Mouse (Mus musculus) MN1 (cell line): ENCODE results near the gene Hinfp.
"Not testable (repeated sequence)": the region's sequence is repeated elsewhere in the genome, so short reads cannot be mapped to it uniquely, and the experiment has no call there.

Experiments used
- DNase-seq: peaks from one replicate; pipeline ENCODE4 v3.0.0-alpha.2; 2016; ENCODE audit warnings: low spot score

Hinfp gene

GRCm38 (mm10) chr9:44332918-44333638 is 27.6 kb upstream of the Hinfp start:
- DNase-seq = no peak

- DNase-seq = no peak
These were observed 25.3 kb upstream of the Hinfp start for GRCm38 (mm10) chr9:44330736-44331135.

- DNase-seq = no peak
These were observed 22.5 kb upstream of the Hinfp start for GRCm38 (mm10) chr9:44327926-44328325.

GRCm38 (mm10) chr9:44327064-44327711 is 21.7 kb upstream of the Hinfp start:
- DNase-seq = no peak

- peak; percentile 89 for DNase-seq
These were observed 21.0 kb upstream of the Hinfp start for GRCm38 (mm10) chr9:44326371-44327063.

- DNase-seq = no peak
These were observed 20.4 kb upstream of the Hinfp start, which contains the start of gene Dpagt1 for GRCm38 (mm10) chr9:44325768-44326370. Dpagt1 (plus strand) TSS chr9:44326019.

- not testable (repeated sequence) for DNase-seq
These were observed 19.7 kb upstream of the Hinfp start for GRCm38 (mm10) chr9:44325032-44325767.

GRCm38 (mm10) chr9:44324147-44324546 is 18.7 kb upstream of the Hinfp start:
- no peak for DNase-seq

- not testable (repeated sequence) for DNase-seq
These were observed 18.2 kb upstream of the Hinfp start for GRCm38 (mm10) chr9:44323656-44324055.

- peak; percentile 87 for DNase-seq
These were observed 15.3 kb upstream of the Hinfp start for GRCm38 (mm10) chr9:44320799-44321133.

GRCm38 (mm10) chr9:44319887-44320798 is 14.7 kb upstream of the Hinfp start, which contains the start of gene C2cd2l:
C2cd2l (minus strand) TSS chr9:44320285.
- peak; percentile 97 for DNase-seq

GRCm38 (mm10) chr9:44319105-44319886 is 13.8 kb upstream of the Hinfp start:
- peak; percentile 53 for DNase-seq

- DNase-seq = no peak
These were observed 13.3 kb upstream of the Hinfp start for GRCm38 (mm10) chr9:44318826-44319095.

- no peak for DNase-seq
These were observed 12.8 kb upstream of the Hinfp start for GRCm38 (mm10) chr9:44318076-44318825.

- no peak for DNase-seq
These were observed 12.0 kb upstream of the Hinfp start for GRCm38 (mm10) chr9:44317452-44317851.

- no peak for DNase-seq
These were observed 9.4 kb upstream of the Hinfp start for GRCm38 (mm10) chr9:44314910-44315309.

GRCm38 (mm10) chr9:44314257-44314547 is 8.7 kb upstream of the Hinfp start:
- no peak for DNase-seq

GRCm38 (mm10) chr9:44313476-44314256 is 8.2 kb upstream of the Hinfp start:
- no peak for DNase-seq
